Mouse (Mus musculus) kidney, adult 2 months (tissue): ENCODE data around the gene Naa16. TPM values are rescaled to one million over a fixed set of nuclear protein-coding genes. Genes with fewer than 3 reads are reported as not detected.
A peak's percentile ranks its signal among the peaks of the same experiment; 100 is the strongest.

Experiments
- DNase-seq: peaks from one replicate; pipeline ENCODE4 v3.0.0; 2021
- H3K27ac ChIP-seq: fragments of 200-500 bp; 2 replicates; pipeline ENCODE4 v1.5.1; 2012; ENCODE audit warnings: low read depth, low read length, control low read depth, inconsistent platforms; ENCODE audit not compliant: insufficient read depth
- H3K27me3 ChIP-seq: fragments of 200-500 bp; replicated peaks from 2 replicates; pipeline ENCODE4 v1.6.1; 2012; ENCODE audit warnings: mild to moderate bottlenecking, moderate library complexity, low read length, inconsistent platforms; ENCODE audit not compliant: control insufficient read depth, insufficient read depth
- H3K36me3 ChIP-seq: fragments of 200-500 bp; 2 replicates; pipeline ENCODE4 v1.6.1; 2012; ENCODE audit warnings: mild to moderate bottlenecking, moderate library complexity, low read length, inconsistent platforms; ENCODE audit not compliant: control insufficient read depth, insufficient read depth
- H3K4me1 ChIP-seq: fragments of 200-500 bp; 2 replicates; pipeline ENCODE4 v1.6.1; 2011; ENCODE audit warnings: low read length; ENCODE audit not compliant: control insufficient read depth, insufficient read depth
- H3K4me3 ChIP-seq: fragments of 200-500 bp; 2 replicates; pipeline ENCODE4 v1.5.1; 2011; ENCODE audit warnings: mild to moderate bottlenecking, low read depth, low read length, control low read depth; ENCODE audit not compliant: insufficient read depth
- CTCF ChIP-seq: fragments of 200-500 bp; conservative IDR thresholded peaks from 2 replicates; pipeline ENCODE4 v1.5.1; 2011; ENCODE audit warnings: low read depth, mild to moderate bottlenecking, control low read depth, low read length, moderate library complexity, mixed read lengths; ENCODE audit not compliant: insufficient read depth, insufficient read length
- POLR2A ChIP-seq: fragments of 200-500 bp; IDR thresholded peaks from one replicate; pipeline ENCODE4 v1.6.1; 2011; ENCODE audit warnings: low read depth, low read length, control low read depth
- WGBS: fragments of 180-500 bp; shearing (Covaris S2); methylation state at CpG from one replicate; pipeline ENCODE4 v1.1.7; 2018; 5-methylcytosine and 5-hydroxymethylcytosine counted together
- polyA plus RNA-seq: library from polyadenylated mRNA; depleted of rRNA; stranded (reverse); fragments of >200 nt; gene quantifications from 2 replicates; pipeline ENCODE4 v1.2.3, GENCODE M21; 2012

The Naa16 gene
- polyA plus RNA-seq, 1 experiment = 3.1 TPM

GRCm38 (mm10) chr14:79330944-79331561 lies 59.5 kb downstream of the Naa16 start:
- H3K36me3 ChIP-seq = peaks cover 1% of the 10 kb centered on the region
- 0 out of 2 replicates have a peak overlapping the region, but pooled peaks have one; percentile 11 for H3K4me3 ChIP-seq
- no peaks in the 10 kb centered on the region for H3K4me1 ChIP-seq
- no peaks in the 10 kb centered on the region for H3K27me3 ChIP-seq
- 51% methylated on average over 16 of the region's 16 CpGs for WGBS
- H3K27ac ChIP-seq = 0 out of 2 replicates have a peak overlapping the region, but pooled peaks have one; percentile 12
- no peak for TF ChIP-seq CTCF
- no peak for TF ChIP-seq POLR2A
- DNase-seq = peak; percentile 17

GRCm38 (mm10) chr14:79327033-79327432 lies 63.5 kb downstream of the Naa16 start:
- DNase-seq = peak; percentile 58
- Histone ChIP-seq H3K4me1 (no peaks in the 10 kb centered on the region), H3K4me3 (no peak overlapping the region), H3K27ac (no peak overlapping the region), H3K27me3 (no peaks in the 10 kb centered on the region), H3K36me3 (no peaks in the 10 kb centered on the region)
- 16% methylated on average over 5 of the region's 5 CpGs for WGBS
- TF ChIP-seq CTCF (peak; percentile 42; the same call in 1 of the 2 replicates), POLR2A (no peak)

GRCm38 (mm10) chr14:79324112-79324840 lies 66.3 kb downstream of the Naa16 start:
- H3K27me3 ChIP-seq = no peaks in the 10 kb centered on the region
- no peaks in the 10 kb centered on the region for H3K36me3 ChIP-seq
- no peak for TF ChIP-seq CTCF
- no peak for TF ChIP-seq POLR2A
- no peak for DNase-seq
- WGBS = 76% methylated on average over 10 of the region's 10 CpGs
- H3K4me1 ChIP-seq = no peaks in the 10 kb centered on the region
- no peak overlapping the region for H3K27ac ChIP-seq
- H3K4me3 ChIP-seq = no peak overlapping the region

- no peaks in the 10 kb centered on the region for H3K27me3 ChIP-seq
- no peaks in the 10 kb centered on the region for H3K36me3 ChIP-seq
- no peak overlapping the region for H3K4me3 ChIP-seq
- WGBS = 87% methylated on average over 5 of the region's 5 CpGs
- H3K4me1 ChIP-seq = no peaks in the 10 kb centered on the region
- TF ChIP-seq CTCF = no peak
- H3K27ac ChIP-seq = no peak overlapping the region
- no peak for DNase-seq
Observed at GRCm38 (mm10) chr14:79321881-79322280, 68.7 kb downstream of the Naa16 start.

GRCm38 (mm10) chr14:79321152-79321551 lies 69.4 kb downstream of the Naa16 start:
- Histone ChIP-seq H3K27ac (no peak overlapping the region), H3K36me3 (no peaks in the 10 kb centered on the region)
- peak; percentile 47 for DNase-seq

GRCm38 (mm10) chr14:79317602-79318001 lies 73.0 kb downstream of the Naa16 start:
- WGBS = 95% methylated on average over 2 of the region's 2 CpGs

More at GRCm38 (mm10) chr14:79321152-79321551, 69.4 kb downstream of the Naa16 start:
- 33% methylated on average over 8 of the region's 8 CpGs for WGBS
- Histone ChIP-seq H3K4me1 (no peaks in the 10 kb centered on the region), H3K27me3 (no peaks in the 10 kb centered on the region), H3K4me3 (no peak overlapping the region)
- TF ChIP-seq POLR2A (no peak), CTCF (peak; percentile 59; the same call in 1 of the 2 replicates)

GRCm38 (mm10) chr14:79315877-79316276 lies 74.7 kb downstream of the Naa16 start:
- no peaks in the 10 kb centered on the region for H3K36me3 ChIP-seq
- no peak overlapping the region for H3K27ac ChIP-seq
- H3K27me3 ChIP-seq = no peaks in the 10 kb centered on the region
- H3K4me1 ChIP-seq = no peaks in the 10 kb centered on the region
- WGBS = 64% methylated on average over 7 of the region's 7 CpGs
- H3K4me3 ChIP-seq = no peak overlapping the region
- no peak for TF ChIP-seq CTCF
- no peak for TF ChIP-seq POLR2A
- no peak for DNase-seq

More at GRCm38 (mm10) chr14:79317602-79318001, 73.0 kb downstream of the Naa16 start:
- DNase-seq = no peak
- H3K27me3 ChIP-seq = no peaks in the 10 kb centered on the region
- no peaks in the 10 kb centered on the region for H3K36me3 ChIP-seq
- no peak overlapping the region for H3K27ac ChIP-seq
- TF ChIP-seq CTCF (no peak), POLR2A (no peak)
- H3K4me1 ChIP-seq = no peaks in the 10 kb centered on the region
- H3K4me3 ChIP-seq = no peak overlapping the region
